Mouse (Mus musculus): ENCODE results near the gene Vmn1r201. TPM values are rescaled to one million over a fixed set of nuclear protein-coding genes. Genes with fewer than 3 reads are reported as not detected.

Vmn1r201 gene
- not detected in 4 replicates for total RNA-seq (2023)

GRCm38 (mm10) chr13:22471623-22472022 is at the start of gene Vmn1r201:
Vmn1r201 (plus strand) TSS chr13:22471923.

GRCm38 (mm10) chr13:22505281-22505680 is 33.6 kb downstream of the Vmn1r201 start, which contains the start of gene Vmn1r202:
Vmn1r202 (minus strand) TSS chr13:22505381.

GRCm38 (mm10) chr13:22517814-22518213 is 46.1 kb downstream of the Vmn1r201 start, which contains the start of gene Vmn1r203:
Vmn1r203 (plus strand) TSS chr13:22518114.

Other genes starting within 250 kb of the Vmn1r201 start
- not detected in 4 replicates for gene Vmn1r193, start 248.8 kb upstream of the Vmn1r201 start, total RNA-seq (2023)
- gene Vmn1r194, start 227.7 kb upstream of the Vmn1r201 start, total RNA-seq (2023), result not detected in 4 replicates
- not detected in 4 replicates for gene Vmn1r195, start 201.4 kb upstream of the Vmn1r201 start, total RNA-seq (2023)
- gene Vmn1r196, start 182.0 kb upstream of the Vmn1r201 start, total RNA-seq (2023), result not detected in 4 replicates
- not detected in 4 replicates for gene Vmn1r197, start 147.3 kb upstream of the Vmn1r201 start, total RNA-seq (2023)
- not detected in 4 replicates for gene Vmn1r198, start 121.6 kb upstream of the Vmn1r201 start, total RNA-seq (2023)
- gene Vmn1r199, start 92.1 kb upstream of the Vmn1r201 start, total RNA-seq (2023), result not detected in 4 replicates
- not detected in 4 replicates for gene Vmn1r200, start 81.5 kb upstream of the Vmn1r201 start, total RNA-seq (2023)
- 0.09 TPM in 1 of 4 replicates, not detected in the others for gene Vmn1r202, start 33.5 kb downstream of the Vmn1r201 start, total RNA-seq (2023)
- gene Vmn1r203, start 46.2 kb downstream of the Vmn1r201 start, total RNA-seq (2023), result not detected in 4 replicates
- not detected in 4 replicates for gene Vmn1r204, start 81.3 kb downstream of the Vmn1r201 start, total RNA-seq (2023)
- not detected in 4 replicates for gene Vmn1r205, start 121.1 kb downstream of the Vmn1r201 start, total RNA-seq (2023)
- not detected in 4 replicates for gene Vmn1r206, start 152.3 kb downstream of the Vmn1r201 start, total RNA-seq (2023)

All from B cell, adult 62 days (primary cell).